Mouse (Mus musculus) brain, embryonic 14.5 days (tissue): ENCODE results near the gene Suds3.

Experiments
- CTCF ChIP-seq: fragments of 200-500 bp; IDR thresholded peaks from 2 replicates; pipeline ENCODE4 v1.5.1; 2012; ENCODE audit warnings: inconsistent platforms, mild to moderate bottlenecking, moderate library complexity, borderline replicate concordance; ENCODE audit not compliant: insufficient read depth, insufficient read length; ENCODE audit errors: extremely low read depth
- POLR2A ChIP-seq: fragments of 200-500 bp; IDR thresholded peaks from 2 replicates; pipeline ENCODE4 v1.6.1; 2012; ENCODE audit warnings: mild to moderate bottlenecking, inconsistent platforms, borderline replicate concordance; ENCODE audit not compliant: poor library complexity, insufficient read depth, insufficient read length, severe bottlenecking; ENCODE audit errors: extremely low read depth

- TF ChIP-seq POLR2A = no peak
- no peak for TF ChIP-seq CTCF
Observed at GRCm38 (mm10) chr5:117116660-117117059, 747 bp upstream of the Suds3 start.
